Mouse (Mus musculus) T-helper 17 cell (primary cell): ENCODE data around the gene Ggnbp2.

Source experiments
- in situ Hi-C, 2 experiments: fragments of 300-600 bp; cut with MboI, MseI; formaldehyde crosslinking; loops; 1 replicate in 1 of 2; 2 replicates in 1 of 2; pipeline ENCODE4 v1.15.1; 2025; ENCODE audit warnings: high pct_unique_total_duplicates in 2 of 2

The Ggnbp2 gene

DNA sequence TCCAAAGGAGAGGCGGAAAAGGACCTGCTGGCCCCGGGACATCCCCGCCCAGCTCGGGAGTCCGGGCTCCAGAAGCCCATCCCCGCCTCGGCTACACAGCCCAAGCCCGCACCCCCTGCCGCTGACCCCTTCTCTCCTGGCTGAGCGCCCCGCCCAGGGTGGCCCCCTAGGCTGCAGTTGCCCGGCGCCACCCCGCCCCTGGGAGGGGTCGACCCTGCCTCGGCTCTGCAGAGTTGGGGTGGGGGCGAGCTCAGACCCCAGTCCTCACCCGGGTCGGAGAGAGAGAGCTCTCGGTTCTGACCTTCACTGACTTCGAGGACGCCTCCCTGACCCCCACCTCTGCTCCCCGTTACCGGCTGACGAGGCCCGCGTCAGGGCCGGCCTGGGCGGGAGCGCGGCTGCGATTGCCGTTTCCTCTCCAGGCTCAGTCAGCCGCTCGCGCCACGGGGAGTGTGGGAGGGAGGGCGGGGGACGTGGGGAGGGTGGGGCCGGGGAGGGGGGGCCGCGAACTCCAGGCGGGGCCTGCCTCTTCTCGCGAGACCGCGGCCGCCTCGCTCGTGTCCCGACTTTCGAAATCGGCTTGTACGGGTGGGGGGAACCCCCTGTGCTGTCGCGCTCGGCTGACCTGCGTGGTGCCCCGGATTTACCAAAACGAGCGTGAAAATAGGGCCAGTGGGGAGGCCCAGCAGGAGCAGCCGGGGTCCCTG is at the start of gene Ggnbp2:
Gene Ggnbp2 (minus strand): TSS at position 481 of the 707 bp plus-strand sequence.
- in situ Hi-C loops: loop anchor here in 1 of 2 experiments (25.0 kb wide), 1 partner anchor 1817 kb away; the partner anchor contains the start of genes Ptrh2 and Vmp1

DNA sequence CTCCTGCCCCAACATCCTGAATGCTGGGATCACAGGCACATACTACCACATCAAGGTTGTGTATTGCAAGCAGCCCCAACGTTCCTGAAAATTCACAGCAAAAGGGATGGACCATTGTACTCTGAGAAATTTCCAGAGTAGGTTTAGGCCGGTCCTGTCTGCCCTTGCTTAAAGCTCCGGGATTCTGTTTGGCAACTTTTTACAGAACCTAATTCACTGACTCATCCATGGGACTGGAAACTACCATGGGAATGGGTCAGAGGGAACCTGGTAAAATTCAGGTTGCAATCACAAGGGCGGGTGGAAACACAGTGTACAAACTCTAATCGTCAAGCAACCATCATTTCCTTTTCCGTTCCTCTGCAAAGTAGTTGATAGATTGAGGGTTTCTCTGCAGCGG is 49.3 kb upstream of the Ggnbp2 start:
- in situ Hi-C loops: no loop called here

DNA sequence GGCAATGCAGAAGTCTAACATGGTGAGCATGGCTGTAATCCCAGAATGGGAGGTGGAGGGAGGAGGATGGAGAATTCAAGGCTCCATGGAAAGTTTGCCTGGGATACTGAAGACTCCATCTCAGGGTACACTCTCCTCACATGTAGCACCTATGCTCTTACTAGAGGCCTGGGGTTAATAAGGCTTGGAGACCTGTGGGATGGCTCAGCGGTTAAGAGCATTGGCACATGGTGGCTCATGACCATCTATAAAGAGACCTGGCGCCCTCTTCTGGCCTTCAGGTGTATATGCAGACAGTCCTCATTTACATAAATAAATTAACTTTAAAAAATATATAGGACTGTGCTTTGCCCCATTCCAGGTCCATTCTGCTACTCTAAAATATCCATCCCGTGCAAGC is 48.7 kb upstream of the Ggnbp2 start:
- in situ Hi-C loops: no loop called here

DNA sequence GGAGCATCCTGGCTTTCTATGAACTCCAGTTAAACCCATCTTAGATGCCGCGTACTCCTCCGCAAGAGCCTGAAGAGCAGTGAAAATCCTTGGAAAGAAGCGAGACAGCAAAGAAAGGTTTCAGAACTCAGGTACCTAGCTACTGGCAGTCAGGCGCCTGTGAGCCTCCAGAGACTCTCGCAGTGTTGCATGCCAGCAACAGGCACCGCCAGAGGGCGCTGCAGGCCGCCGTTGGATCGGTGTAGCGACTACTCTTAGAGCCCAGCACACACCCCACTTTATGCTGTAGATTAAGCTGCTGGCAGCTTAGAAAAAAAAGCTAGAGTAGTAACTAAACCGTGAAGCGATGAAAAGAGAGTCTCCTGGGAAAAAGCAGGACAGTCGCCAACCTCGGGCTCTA is 47.8 kb upstream of the Ggnbp2 start:
- in situ Hi-C loops: no loop called here

DNA sequence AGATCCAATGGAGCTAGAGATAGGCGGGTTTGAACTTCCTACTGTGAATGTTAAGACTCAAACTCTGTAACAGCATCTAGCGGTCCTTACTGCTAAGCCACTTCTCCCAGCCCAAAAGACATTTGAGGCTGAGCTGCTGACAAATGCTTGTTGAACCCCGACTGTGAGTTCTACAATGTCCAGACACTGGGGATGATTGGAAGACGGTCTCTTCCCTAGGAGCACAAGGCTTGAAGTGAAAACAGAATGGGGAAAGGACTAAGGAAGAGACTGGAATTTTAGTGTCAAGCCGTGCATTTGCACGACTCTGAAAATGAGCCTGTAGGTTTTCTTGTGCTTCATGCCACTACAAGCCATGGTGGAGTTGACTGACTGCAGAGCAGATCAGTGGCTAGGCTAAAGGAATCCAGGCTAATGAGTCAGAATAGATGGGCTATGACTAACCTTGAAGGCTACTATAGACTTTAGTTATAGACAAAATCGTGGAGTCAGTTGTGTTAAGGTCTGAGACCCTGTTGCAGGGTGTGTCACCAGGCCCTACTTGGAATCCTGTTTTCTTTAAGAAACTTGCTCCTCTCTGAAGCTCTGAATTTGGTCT is 46.2 kb upstream of the Ggnbp2 start:
- in situ Hi-C loops: no loop called here

DNA sequence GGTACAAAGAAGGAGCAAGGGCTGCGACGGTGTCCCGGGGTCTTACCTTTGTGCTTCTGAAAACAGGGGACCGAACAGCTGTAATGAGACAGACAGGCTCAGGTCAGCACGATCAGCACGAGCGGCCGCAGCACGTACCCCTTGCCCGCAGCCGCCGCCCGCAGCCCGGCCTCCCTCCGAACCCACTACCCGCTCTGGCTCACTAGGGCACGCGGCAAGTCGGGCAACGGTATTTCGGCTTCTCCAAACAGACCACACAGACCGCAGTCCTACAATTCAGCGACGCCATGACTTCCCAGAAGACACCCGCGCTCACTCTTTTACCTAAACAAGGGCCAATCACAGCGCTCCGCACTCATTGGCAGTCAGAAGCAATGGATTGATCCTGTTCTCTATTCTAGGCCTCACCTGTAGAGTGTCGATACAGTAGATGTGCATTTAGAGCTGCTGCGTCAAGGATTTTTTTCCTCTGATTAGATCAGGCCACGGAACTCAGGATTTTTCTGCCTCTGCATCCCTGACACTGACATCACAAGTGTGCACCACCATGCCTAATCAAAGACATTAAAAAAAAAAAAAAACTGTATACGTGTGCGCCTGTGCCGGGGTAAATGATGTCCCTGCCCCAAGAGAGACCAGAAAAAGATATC is 45.6 kb upstream of the Ggnbp2 start, which contains the start of gene Znhit3:
Gene Znhit3 (minus strand): TSS at position 314 of the 650 bp plus-strand sequence.
- in situ Hi-C loops: no loop called here

DNA sequence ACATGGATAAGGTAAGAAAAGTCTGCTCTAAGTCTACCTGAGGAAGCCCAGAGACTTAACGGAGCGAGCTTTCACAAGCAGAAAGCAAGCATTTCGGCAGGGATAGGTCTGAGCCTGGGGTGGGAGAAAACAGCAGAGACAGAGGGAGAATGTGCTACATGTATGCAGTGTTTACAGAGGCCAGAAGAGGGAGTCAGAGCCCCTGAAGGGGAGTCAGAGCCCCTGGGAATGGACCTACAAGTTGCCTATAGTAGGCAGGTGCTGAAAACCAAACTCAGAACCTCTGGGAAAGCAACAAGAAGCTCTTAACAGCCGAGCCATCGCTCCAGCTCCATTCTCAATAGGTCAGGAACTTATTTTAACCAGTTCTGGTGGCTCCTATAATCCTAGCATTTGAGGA is 44.1 kb upstream of the Ggnbp2 start:
- in situ Hi-C loops: no loop called here

DNA sequence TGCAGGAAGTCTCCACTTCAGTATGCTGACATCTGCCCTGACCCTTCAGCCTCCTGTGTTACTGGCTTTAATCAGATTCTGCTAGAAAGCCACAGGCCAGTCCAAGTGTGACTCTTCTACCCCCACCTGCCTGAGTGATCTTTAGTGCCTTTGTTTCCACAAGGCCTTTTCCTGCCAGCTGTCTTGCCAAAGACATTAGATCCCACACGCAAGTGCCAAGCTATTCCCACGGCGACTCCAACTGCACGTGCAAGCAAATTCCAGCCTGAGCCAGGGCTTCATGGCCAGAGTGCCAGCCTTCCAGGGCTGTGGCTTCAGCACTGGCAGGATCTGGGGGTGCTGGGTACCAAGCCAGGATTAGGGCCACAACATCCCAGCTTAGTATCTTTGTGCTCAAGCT is 39.8 kb upstream of the Ggnbp2 start:
- in situ Hi-C loops: no loop called here

DNA sequence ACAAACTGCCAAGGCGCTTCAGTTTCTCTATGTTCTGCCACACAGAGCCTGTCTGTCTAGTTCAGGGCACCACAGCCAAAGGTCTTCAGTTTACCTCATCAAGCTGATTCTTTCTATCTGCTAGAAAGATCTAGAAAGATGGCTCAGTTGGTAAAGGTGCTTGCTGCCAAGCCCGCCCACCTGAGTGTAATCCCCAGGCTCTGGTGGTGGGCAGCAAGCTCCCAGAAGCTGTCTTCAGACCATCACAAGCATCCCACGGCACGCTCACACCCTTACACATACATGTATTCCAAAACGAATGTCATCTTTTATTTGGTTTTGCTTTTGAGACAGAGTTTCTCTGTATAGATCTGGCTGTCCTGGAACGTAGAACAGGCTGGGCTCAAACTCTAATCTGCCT is 37.9 kb upstream of the Ggnbp2 start:
- in situ Hi-C loops: no loop called here

DNA sequence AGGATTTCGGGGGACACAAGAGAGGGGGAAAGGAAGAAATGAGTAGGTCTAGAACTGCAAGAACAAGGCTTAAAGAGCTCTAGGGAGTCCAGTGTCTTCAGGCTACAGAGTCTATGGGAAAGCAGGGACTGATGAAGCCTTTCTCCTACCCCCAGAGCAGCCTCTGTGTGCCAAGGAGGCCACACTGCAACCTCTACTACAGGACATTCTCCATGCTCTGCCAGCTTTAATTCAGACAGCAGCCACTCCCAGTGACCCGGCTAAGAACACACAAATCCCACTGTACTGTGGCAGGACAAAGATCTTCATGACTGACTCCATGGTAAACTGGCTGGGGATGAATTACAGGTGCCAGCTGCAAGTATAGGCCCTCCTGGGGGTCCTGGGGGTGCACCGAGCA is 36.5 kb upstream of the Ggnbp2 start:
- in situ Hi-C loops: no loop called here

DNA sequence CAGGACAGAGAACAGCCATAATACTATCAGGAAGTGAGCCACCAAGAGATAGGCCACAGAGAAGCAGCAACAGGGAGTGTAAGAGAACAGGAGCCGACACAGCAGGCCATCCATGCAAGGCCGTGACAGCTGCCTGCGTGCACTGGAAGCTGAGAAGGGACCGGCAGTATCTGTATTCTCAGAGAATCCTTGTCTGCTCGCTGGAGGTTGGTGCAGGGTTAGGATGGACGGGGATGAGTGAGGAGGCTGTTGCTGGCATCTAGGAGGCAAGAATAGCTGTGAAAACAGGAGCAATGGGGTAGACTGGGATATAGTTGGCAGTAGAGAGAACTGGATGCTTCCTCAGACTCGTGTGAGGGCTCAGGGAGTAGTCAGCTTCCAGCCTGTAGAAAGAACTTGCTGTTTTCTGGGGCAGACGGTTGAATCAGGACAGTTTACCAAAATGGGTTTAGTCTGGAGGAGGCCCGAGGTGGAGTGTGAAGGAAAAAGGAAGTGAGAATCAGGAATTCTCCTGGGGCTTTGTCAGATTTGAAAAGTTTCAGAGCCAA is 34.1 kb upstream of the Ggnbp2 start:
- in situ Hi-C loops: no loop called here

DNA sequence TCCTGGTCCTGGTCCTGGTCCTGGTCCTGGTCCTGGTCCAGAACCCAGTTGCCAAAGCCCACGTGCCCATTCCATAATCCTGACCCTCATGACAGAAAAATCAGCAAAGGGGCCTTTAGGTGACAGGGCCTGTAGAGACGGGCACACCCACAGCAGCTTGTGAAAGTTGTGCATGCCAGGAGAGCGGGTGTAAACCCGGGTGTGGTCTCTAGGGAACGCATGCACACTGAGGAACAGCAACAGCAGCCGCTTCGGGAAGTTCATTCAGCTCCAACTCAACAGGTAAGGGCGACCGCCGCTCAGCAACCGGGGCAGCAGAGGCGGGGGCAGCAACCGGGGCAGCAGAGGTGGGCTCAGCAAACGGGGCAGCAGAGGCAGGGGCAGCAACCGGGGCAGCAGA is 22.5 kb upstream of the Ggnbp2 start:
- in situ Hi-C loops: no loop called here

DNA sequence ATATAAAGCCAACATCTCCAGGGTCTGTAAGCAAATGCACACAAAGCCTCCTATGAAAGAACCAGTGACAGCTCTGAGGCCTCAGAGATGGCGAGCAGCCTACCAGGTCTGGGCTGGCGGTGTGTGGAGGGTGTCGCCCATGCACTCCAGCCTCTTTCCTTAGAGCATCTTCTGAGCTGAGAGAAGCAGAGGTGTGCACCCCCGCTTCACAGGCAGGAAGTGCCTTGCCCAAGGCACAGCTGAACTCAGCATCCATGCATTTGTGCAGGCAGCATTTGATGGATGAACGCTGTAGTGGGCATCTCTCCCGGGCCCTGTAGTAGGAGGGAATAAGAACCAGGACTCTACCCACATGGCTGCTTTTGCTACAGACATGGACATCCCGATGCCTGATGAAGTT is 21.1 kb upstream of the Ggnbp2 start:
- in situ Hi-C loops: no loop called here

DNA sequence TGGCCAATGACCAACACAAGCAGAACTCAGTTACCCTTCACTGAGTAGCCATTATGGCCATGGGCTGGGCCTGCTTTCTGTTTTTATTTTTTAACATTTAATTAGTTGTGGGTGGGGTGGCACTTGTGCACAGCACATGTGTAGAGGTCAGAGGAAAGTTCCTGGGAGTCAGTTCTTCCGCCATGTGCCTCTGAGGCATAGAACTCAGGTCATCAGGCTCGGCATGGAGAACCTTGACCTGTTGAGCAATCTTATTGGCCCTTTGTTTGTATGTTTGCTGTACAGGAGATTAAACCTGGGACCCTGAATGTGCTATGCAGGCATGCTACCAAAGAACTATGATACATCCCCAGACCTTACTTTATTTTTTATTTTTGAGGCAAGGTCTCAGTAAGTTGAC is 18.9 kb upstream of the Ggnbp2 start:
- in situ Hi-C loops: no loop called here

DNA sequence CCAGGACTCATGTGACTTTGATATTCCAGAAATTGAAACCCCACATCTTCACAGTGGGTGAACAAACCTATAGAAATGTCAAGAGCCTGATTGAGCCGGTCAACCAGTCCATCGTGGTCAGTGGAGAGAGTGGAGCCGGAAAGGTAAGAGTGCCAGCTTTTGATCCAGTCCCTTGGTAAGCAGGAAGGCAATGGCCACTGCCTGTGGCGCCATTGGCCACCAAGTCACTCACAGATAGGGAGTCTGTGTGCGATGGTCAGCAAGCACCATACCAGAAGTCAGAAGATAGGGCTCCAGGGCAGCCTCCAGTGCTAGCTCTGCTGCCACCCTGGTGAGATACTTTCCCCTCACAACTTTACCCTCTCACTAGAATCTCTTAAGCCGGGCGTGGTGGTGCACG is 17.4 kb upstream of the Ggnbp2 start:
- in situ Hi-C loops: no loop called here

DNA sequence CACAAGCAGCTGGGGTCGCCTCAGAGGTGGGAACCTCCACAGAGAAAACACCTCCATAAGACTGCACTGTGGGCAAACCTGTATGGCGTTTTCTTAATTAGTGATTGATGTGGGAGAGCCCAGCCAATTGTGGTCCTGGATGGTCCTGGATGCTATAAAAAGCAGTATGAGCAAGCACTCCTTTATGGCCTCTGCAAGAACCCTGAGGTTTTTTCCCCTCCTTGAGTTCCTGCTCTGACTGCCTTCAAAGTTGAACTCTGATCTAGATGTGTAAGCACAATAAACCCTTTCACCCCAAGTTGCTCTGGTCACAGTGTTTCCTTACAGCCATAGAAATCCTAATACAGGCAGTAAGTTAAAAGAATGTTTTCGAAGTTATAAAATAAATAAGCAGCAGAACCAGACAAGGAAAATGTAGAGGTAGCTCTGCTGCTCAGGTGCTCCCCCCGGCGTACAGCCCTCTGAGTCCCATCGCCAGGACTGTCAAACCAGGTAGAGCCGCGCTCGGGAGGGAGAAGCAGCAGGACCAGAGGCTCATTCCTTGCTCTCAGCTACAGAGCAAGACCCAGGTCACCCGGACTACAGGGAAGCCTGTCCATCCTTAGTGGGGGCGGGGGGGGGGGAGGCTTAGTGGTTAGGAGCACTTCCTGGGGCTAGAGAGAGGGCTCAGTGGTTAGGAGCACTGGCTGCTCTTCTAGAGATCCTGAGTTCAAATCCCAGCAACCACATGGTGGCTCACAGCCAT is 16.3 kb upstream of the Ggnbp2 start:
- in situ Hi-C loops: no loop called here

DNA sequence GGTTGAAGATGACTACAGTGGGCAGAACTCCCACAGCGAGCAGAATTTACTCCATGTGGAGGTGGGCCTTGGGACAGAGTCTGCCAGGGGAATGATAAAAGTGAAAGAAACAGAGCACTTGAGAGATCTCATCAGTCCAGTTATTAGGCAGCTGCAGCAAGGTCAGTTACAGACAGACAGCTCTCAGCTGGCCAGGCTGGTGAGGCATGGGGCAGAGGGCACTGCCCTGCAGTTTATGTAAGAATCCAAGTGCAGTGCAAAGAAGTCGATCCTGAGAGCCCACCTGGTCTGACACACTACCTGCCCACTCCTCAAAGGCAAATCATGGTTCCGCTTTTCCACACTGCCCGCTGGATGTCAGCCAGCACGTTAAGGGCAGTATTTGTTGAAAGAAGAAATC is 15.6 kb upstream of the Ggnbp2 start:
- in situ Hi-C loops: no loop called here

DNA sequence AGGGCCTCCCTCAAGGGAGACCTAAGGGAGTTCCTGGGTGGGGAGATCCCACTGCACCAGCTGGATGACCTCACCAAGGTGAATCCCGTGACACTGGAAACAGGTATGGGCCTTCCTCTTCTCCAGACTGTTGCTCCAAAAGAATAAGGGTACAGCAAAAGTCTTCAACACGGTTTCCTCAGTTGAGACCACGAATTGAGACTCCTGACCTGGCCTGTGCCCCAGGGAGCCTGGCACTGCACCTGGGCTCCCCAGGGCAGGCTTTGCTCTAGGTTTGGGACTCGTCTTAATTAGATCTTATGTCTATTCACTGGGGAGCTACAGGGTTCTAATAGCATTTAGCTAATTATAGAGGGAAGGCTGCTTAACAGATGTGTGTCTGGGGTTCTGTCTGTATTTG is 14.6 kb upstream of the Ggnbp2 start:
- in situ Hi-C loops: no loop called here

DNA sequence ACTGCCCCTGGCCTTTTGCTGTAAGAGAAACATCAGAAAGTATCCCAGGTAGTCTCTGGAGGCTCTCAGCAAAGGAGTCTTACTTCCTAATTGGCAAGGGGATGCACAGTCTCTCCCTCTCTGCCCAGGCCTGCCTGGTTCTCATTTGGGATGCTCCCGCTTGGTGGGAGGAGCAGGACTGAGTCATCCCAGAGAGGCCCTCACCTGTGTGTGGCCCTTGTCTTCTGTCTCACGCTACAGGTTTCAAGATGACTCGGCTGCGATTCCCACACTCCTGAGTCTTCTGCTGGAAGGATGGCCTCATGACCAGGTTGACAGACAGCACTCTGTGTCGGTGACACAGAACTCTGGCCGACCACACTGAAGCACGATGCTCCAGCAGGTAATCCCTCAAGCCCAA is 11.7 kb upstream of the Ggnbp2 start:
- in situ Hi-C loops: no loop called here

DNA sequence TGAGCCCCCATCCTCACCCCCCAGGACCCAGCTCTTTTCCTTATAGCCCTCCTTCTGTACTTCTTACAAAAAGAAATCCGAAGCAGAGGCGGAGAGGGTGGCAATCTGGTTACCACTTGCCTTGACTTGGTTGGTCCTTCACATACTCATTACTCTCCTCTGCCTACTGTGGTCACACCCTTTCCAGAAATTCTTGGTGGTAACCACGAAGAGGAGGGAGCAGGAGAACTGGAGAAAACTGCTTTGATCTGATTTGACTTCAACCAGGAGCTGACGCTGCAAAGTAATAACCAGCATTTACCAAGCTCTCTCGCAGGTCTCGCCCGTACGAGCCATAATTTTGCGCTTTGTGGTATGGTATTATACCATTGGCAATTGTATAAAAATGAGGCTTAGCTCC is 10.4 kb upstream of the Ggnbp2 start:
- in situ Hi-C loops: no loop called here

DNA sequence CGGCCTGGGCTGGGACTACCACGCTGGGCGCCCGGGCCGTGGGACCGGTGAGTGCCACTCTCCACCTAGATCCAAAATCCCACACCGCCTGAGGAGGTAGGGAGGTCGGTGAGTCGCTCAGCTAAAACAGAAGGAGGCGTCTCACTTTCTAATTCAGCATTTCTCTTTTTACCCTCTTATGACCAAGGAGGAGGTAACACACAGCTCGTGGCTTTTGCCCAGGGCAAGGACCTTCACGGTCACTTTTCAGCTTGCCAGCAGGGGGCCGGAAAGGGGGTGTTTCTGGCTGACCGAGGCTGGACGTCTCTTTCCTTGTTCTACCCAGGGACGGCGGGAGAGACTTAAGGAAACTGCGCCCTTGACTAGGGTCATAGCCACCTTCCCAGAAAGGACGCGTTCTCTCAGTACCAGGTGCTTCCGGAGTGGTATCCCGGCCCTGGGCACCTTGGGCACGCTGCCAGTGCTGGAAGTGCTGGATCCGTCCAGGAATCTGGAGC is 9.9 kb upstream of the Ggnbp2 start:
- in situ Hi-C loops: no loop called here
